ENCODE assay signal across 8 mouse cellular contexts in genomic region chr6:31561948-31562347, GRCm38 (mm10). TPM values are rescaled to one million over a fixed set of nuclear protein-coding genes. Genes with fewer than 3 reads are reported as not detected.
DNase-seq lines count a peak whose midpoint lies in the region; ATAC-seq and TF ChIP-seq lines count a peak whose summit lies in the region.
"Not testable (repeated sequence)": the region's sequence is repeated elsewhere in the genome, so short reads cannot be mapped to it uniquely, and the experiment has no call there.

No protein-coding gene starts in this region.

- peak overlapping the region; percentile 59; the same call in 1 of the 2 replicates for H3K4me3 ChIP-seq in embryonic facial prominence, embryonic 12.5 days
- H3K4me3 ChIP-seq in forebrain, embryonic 16.5 days (replicated peaks; ENCODE audit: low read length), result peak overlapping the region; percentile 75
- H3K4me3 ChIP-seq in heart, postnatal 0 days (ENCODE audit: low read depth, low read length), result peak overlapping the region; percentile 63
- peak overlapping the region; percentile 65 for H3K4me3 ChIP-seq in intestine, embryonic 15.5 days (replicated peaks)
- H3K4me3 ChIP-seq in limb, embryonic 12.5 days (replicated peaks), result peak overlapping the region; percentile 64
- peak overlapping the region; percentile 64 for H3K4me3 ChIP-seq in lung, embryonic 14.5 days (ENCODE audit: low read depth, low read length)
- peak overlapping the region; percentile 78 for H3K4me3 ChIP-seq in midbrain, embryonic 16.5 days (ENCODE audit: low read depth, low read length)
- H3K4me3 ChIP-seq in stomach, postnatal 0 days (ENCODE audit: low read depth, low read length), result peak overlapping the region; percentile 57

- TF ChIP-seq CTCF in heart, postnatal 0 days (IDR thresholded peaks at IDR 0.05; ENCODE audit: low read depth); lung, embryonic 14.5 days (IDR thresholded peaks at IDR 0.05; ENCODE audit: low read depth); stomach, postnatal 0 days (IDR thresholded peaks at IDR 0.05; ENCODE audit: low read depth): not testable (repeated sequence)

- H3K9ac ChIP-seq in embryonic facial prominence, embryonic 12.5 days; limb, embryonic 12.5 days (replicated peaks); midbrain, embryonic 16.5 days (ENCODE audit: low read depth, low read length); stomach, postnatal 0 days (ENCODE audit: low read length): not testable (repeated sequence)
- H3K9ac ChIP-seq in forebrain, embryonic 16.5 days (replicated peaks; ENCODE audit: low read depth, low read length), result peak overlapping the region; percentile 89; the same call in 1 of the 2 replicates
- H3K9ac ChIP-seq in heart, postnatal 0 days (replicated peaks; ENCODE audit: low read depth, low read length), result 0 out of 2 replicates have a peak overlapping the region, but pooled peaks have one; percentile 67
- peak overlapping the region; percentile 66; the same call in 1 of the 2 replicates for H3K9ac ChIP-seq in intestine, embryonic 15.5 days
- peak overlapping the region; percentile 68; the same call in 1 of the 2 replicates for H3K9ac ChIP-seq in lung, embryonic 14.5 days

- WGBS in embryonic facial prominence, embryonic 12.5 days, result 44% methylated on average over 3 of the region's 3 CpGs
- WGBS in forebrain, embryonic 16.5 days, result 47% methylated on average over 3 of the region's 3 CpGs
- 54% methylated on average over 3 of the region's 3 CpGs for WGBS in heart, postnatal 0 days
- 53% methylated on average over 3 of the region's 3 CpGs for WGBS in intestine, embryonic 15.5 days
- WGBS in limb, embryonic 12.5 days, result 47% methylated on average over 3 of the region's 3 CpGs
- 41% methylated on average over 3 of the region's 3 CpGs for WGBS in lung, embryonic 14.5 days
- WGBS in midbrain, embryonic 16.5 days, result 39% methylated on average over 3 of the region's 3 CpGs
- 63% methylated on average over 3 of the region's 3 CpGs for WGBS in stomach, postnatal 0 days

- ATAC-seq in embryonic facial prominence, embryonic 12.5 days (ENCODE audit: insufficient number of reproducible peaks, insufficient read depth, low FRiP score, low TSS enrichment); forebrain, embryonic 16.5 days; heart, postnatal 0 days (ENCODE audit: insufficient read depth, low read depth); intestine, embryonic 15.5 days; limb, embryonic 12.5 days (ENCODE audit: insufficient number of reproducible peaks, insufficient read depth, low FRiP score, low TSS enrichment, low read depth); lung, embryonic 14.5 days (ENCODE audit: insufficient read depth); midbrain, embryonic 16.5 days; stomach, postnatal 0 days (ENCODE audit: low FRiP score, low TSS enrichment): not testable (repeated sequence)

- peak overlapping the region; percentile 92 for H3K4me2 ChIP-seq in embryonic facial prominence, embryonic 12.5 days (replicated peaks)
- H3K4me2 ChIP-seq in forebrain, embryonic 16.5 days (ENCODE audit: low read length), result peak overlapping the region; percentile 94
- peak overlapping the region; percentile 94 for H3K4me2 ChIP-seq in heart, postnatal 0 days (ENCODE audit: low read depth, low read length)
- H3K4me2 ChIP-seq in intestine, embryonic 15.5 days (replicated peaks), result peak overlapping the region; percentile 90
- H3K4me2 ChIP-seq in limb, embryonic 12.5 days, result peak overlapping the region; percentile 92
- H3K4me2 ChIP-seq in lung, embryonic 14.5 days, result peak overlapping the region; percentile 84
- H3K4me2 ChIP-seq in midbrain, embryonic 16.5 days (ENCODE audit: low read length), result peak overlapping the region; percentile 85
- H3K4me2 ChIP-seq in stomach, postnatal 0 days (replicated peaks; ENCODE audit: low read depth), result peak overlapping the region; percentile 85

- H3K9me3 ChIP-seq in embryonic facial prominence, embryonic 12.5 days; forebrain, embryonic 16.5 days (ENCODE audit: control insufficient read depth, low read length); heart, postnatal 0 days (replicated peaks; ENCODE audit: control insufficient read depth, low read length); intestine, embryonic 15.5 days; limb, embryonic 12.5 days; lung, embryonic 14.5 days (ENCODE audit: low read depth, low read length); midbrain, embryonic 16.5 days (replicated peaks; ENCODE audit: control insufficient read depth, low read length, poor library complexity, severe bottlenecking); stomach, postnatal 0 days (ENCODE audit: control insufficient read depth, low read length): not testable (repeated sequence)

- peaks cover 22% of the 10 kb centered on the region; the same call in 1 of the 2 replicates for H3K4me1 ChIP-seq in embryonic facial prominence, embryonic 12.5 days
- H3K4me1 ChIP-seq in forebrain, embryonic 16.5 days (replicated peaks; ENCODE audit: control insufficient read depth, insufficient read depth, low read length), result peaks cover 32% of the 10 kb centered on the region
- not testable (repeated sequence) for H3K4me1 ChIP-seq in heart, postnatal 0 days (ENCODE audit: control insufficient read depth, insufficient read depth); intestine, embryonic 15.5 days (replicated peaks); lung, embryonic 14.5 days (ENCODE audit: insufficient read depth); stomach, postnatal 0 days (replicated peaks; ENCODE audit: control insufficient read depth, insufficient read depth)
- peaks cover 36% of the 10 kb centered on the region; the same call in 1 of the 2 replicates for H3K4me1 ChIP-seq in limb, embryonic 12.5 days (replicated peaks)
- peaks cover 23% of the 10 kb centered on the region for H3K4me1 ChIP-seq in midbrain, embryonic 16.5 days (ENCODE audit: control insufficient read depth, insufficient read depth, low read length)

- H3K27ac ChIP-seq in embryonic facial prominence, embryonic 12.5 days; forebrain, embryonic 16.5 days (ENCODE audit: low read length); heart, postnatal 0 days (ENCODE audit: low read depth); limb, embryonic 12.5 days; lung, embryonic 14.5 days (ENCODE audit: low read depth); midbrain, embryonic 16.5 days (ENCODE audit: low read length); stomach, postnatal 0 days (replicated peaks): not testable (repeated sequence)
- H3K27ac ChIP-seq in intestine, embryonic 15.5 days, result 0 out of 2 replicates have a peak overlapping the region, but pooled peaks have one; percentile 32

- H3K36me3 ChIP-seq in embryonic facial prominence, embryonic 12.5 days; forebrain, embryonic 16.5 days (ENCODE audit: control insufficient read depth, insufficient read depth); heart, postnatal 0 days (replicated peaks; ENCODE audit: control insufficient read depth, insufficient read depth, low read length); intestine, embryonic 15.5 days; limb, embryonic 12.5 days; lung, embryonic 14.5 days (ENCODE audit: insufficient read depth); midbrain, embryonic 16.5 days (ENCODE audit: control insufficient read depth, insufficient read depth, low read length); stomach, postnatal 0 days (ENCODE audit: control insufficient read depth, insufficient read depth, low read length): not testable (repeated sequence)

- DNase-seq in heart, postnatal 0 days (ENCODE audit: low spot score); lung, embryonic 14.5 days; stomach, postnatal 0 days (ENCODE audit: low spot score): not testable (repeated sequence)

- TF ChIP-seq EP300 in heart, postnatal 0 days (IDR thresholded peaks at IDR 0.05; ENCODE audit: low read depth); stomach, postnatal 0 days (optimal IDR thresholded peaks at IDR 0.05): not testable (repeated sequence)

- H3K27me3 ChIP-seq in embryonic facial prominence, embryonic 12.5 days, result peaks cover 64% of the 10 kb centered on the region
- H3K27me3 ChIP-seq in forebrain, embryonic 16.5 days (replicated peaks; ENCODE audit: control insufficient read depth, insufficient read depth, low read length); heart, postnatal 0 days (ENCODE audit: control insufficient read depth, insufficient read depth, low read length); intestine, embryonic 15.5 days (replicated peaks); midbrain, embryonic 16.5 days (ENCODE audit: control insufficient read depth, insufficient read depth, low read depth, low read length); stomach, postnatal 0 days (ENCODE audit: control insufficient read depth, insufficient read depth, low read length): not testable (repeated sequence)
- peaks cover 82% of the 10 kb centered on the region for H3K27me3 ChIP-seq in limb, embryonic 12.5 days
- H3K27me3 ChIP-seq in lung, embryonic 14.5 days (ENCODE audit: insufficient read depth, low read length), result peaks cover 39% of the 10 kb centered on the region

RNA-seq across cellular contexts. Expression of gene Podxl, which starts 1.8 kb away (rescaled TPM):
- 9.2 and 10.1 TPM in 2 replicates for polyA plus RNA-seq in embryonic facial prominence, embryonic 12.5 days (2016; fragmentation: Nextera tagmentation; extraction: Ambion mirVana)
- 11.4 and 12.5 TPM in 2 replicates for polyA plus RNA-seq in forebrain, embryonic 16.5 days (2015; fragmentation: Nextera tagmentation; extraction: Ambion mirVana)
- total RNA-seq in heart, postnatal 0 days (2014; rRNA removed; ENCODE audit: low replicate concordance), result 44.0 and 83.1 TPM in 2 replicates
- 14.9 and 17.6 TPM in 2 replicates for polyA plus RNA-seq in heart, postnatal 0 days (2015; fragmentation: Nextera tagmentation; extraction: Ambion mirVana)
- 45.0 and 45.3 TPM in 2 replicates for polyA plus RNA-seq in intestine, embryonic 15.5 days (2015; fragmentation: Nextera tagmentation; extraction: Ambion mirVana)
- 5.8 and 7.3 TPM in 2 replicates for polyA plus RNA-seq in limb, embryonic 12.5 days (2016; fragmentation: Nextera tagmentation; extraction: Ambion mirVana)
- polyA plus RNA-seq in lung, embryonic 14.5 days (2014; fragmentation: Nextera tagmentation; extraction: Ambion mirVana), result 28.9 and 29.7 TPM in 2 replicates
- 8.5 and 11.1 TPM in 2 replicates for polyA plus RNA-seq in midbrain, embryonic 16.5 days (2015; fragmentation: Nextera tagmentation; extraction: Ambion mirVana)
- 6.6 and 6.7 TPM in 2 replicates for polyA plus RNA-seq in stomach, postnatal 0 days (2015; fragmentation: Nextera tagmentation; extraction: Ambion mirVana)
